Mouse (Mus musculus): Measurements from ENCODE around the gene Bcam.
"Not testable (repeated sequence)": the region's sequence is repeated elsewhere in the genome, so short reads cannot be mapped to it uniquely, and the experiment has no call there.

Gene Bcam

GRCm38 (mm10) chr7:19770984-19771391 lies at the start of gene Bcam:
TSS of gene Bcam (minus strand) at chr7:19771016.
- DNase-seq (ENCODE audit: low read depth, low spot score): peak; percentile 81

- no peak for DNase-seq (ENCODE audit: low read depth, low spot score)
Observed at GRCm38 (mm10) chr7:19818875-19819274, 48.1 kb upstream of the Bcam start.

GRCm38 (mm10) chr7:19818440-19818839 lies 47.6 kb upstream of the Bcam start:
- DNase-seq (ENCODE audit: low read depth, low spot score): no peak

- DNase-seq (ENCODE audit: low read depth, low spot score): peak; percentile 71
Observed at GRCm38 (mm10) chr7:19817382-19818105, 46.7 kb upstream of the Bcam start.

- peak; percentile 61 for DNase-seq (ENCODE audit: low read depth, low spot score)
Observed at GRCm38 (mm10) chr7:19816224-19816771, 45.5 kb upstream of the Bcam start.

- DNase-seq (ENCODE audit: low read depth, low spot score): no peak
Observed at GRCm38 (mm10) chr7:19815296-19816223, 44.7 kb upstream of the Bcam start.

GRCm38 (mm10) chr7:19813579-19814122 lies 42.8 kb upstream of the Bcam start:
- DNase-seq (ENCODE audit: low read depth, low spot score): no peak

GRCm38 (mm10) chr7:19813161-19813560 lies 42.3 kb upstream of the Bcam start:
- no peak for DNase-seq (ENCODE audit: low read depth, low spot score)

GRCm38 (mm10) chr7:19811114-19811513 lies 40.3 kb upstream of the Bcam start:
- peak; percentile 38 for DNase-seq (ENCODE audit: low read depth, low spot score)

GRCm38 (mm10) chr7:19809369-19809768 lies 38.6 kb upstream of the Bcam start:
- no peak for DNase-seq (ENCODE audit: low read depth, low spot score)

GRCm38 (mm10) chr7:19806356-19806969 lies 35.6 kb upstream of the Bcam start:
- no peak for DNase-seq (ENCODE audit: low read depth, low spot score)

GRCm38 (mm10) chr7:19802995-19803394 lies 32.2 kb upstream of the Bcam start:
- peak; percentile 61 for DNase-seq (ENCODE audit: low read depth, low spot score)

- DNase-seq (ENCODE audit: low read depth, low spot score): peak; percentile 77
Observed at GRCm38 (mm10) chr7:19800764-19801163, 29.9 kb upstream of the Bcam start.

GRCm38 (mm10) chr7:19796697-19797588 lies 26.1 kb upstream of the Bcam start, which contains the start of gene Cblc:
TSS of gene Cblc (minus strand) at chr7:19796809.
- peak; percentile 80 for DNase-seq (ENCODE audit: low read depth, low spot score)

- DNase-seq (ENCODE audit: low read depth, low spot score): no peak
Observed at GRCm38 (mm10) chr7:19796254-19796653, 25.4 kb upstream of the Bcam start.

- no peak for DNase-seq (ENCODE audit: low read depth, low spot score)
Observed at GRCm38 (mm10) chr7:19795236-19795635, 24.4 kb upstream of the Bcam start.

- no peak for DNase-seq (ENCODE audit: low read depth, low spot score)
Observed at GRCm38 (mm10) chr7:19792701-19793630, 22.1 kb upstream of the Bcam start.

GRCm38 (mm10) chr7:19791504-19791903 lies 20.7 kb upstream of the Bcam start:
- DNase-seq (ENCODE audit: low read depth, low spot score): not testable (repeated sequence)

GRCm38 (mm10) chr7:19789904-19790347 lies 19.1 kb upstream of the Bcam start:
- peak; percentile 87 for DNase-seq (ENCODE audit: low read depth, low spot score)

All from mesoderm, embryonic 11.5 days (tissue).